Mouse (Mus musculus): ENCODE data around the gene D430042O09Rik.

The D430042O09Rik gene

GRCm38 (mm10) chr7:125872874-125873273, 165.2 kb downstream of the D430042O09Rik start:
- DNase-seq (ENCODE audit: low spot score), result no peak

GRCm38 (mm10) chr7:125873971-125874495, 166.3 kb downstream of the D430042O09Rik start:
- no peak for DNase-seq (ENCODE audit: low spot score)

GRCm38 (mm10) chr7:125878040-125878439, 170.4 kb downstream of the D430042O09Rik start:
- no peak for DNase-seq (ENCODE audit: low spot score)

GRCm38 (mm10) chr7:125883232-125883631, 175.5 kb downstream of the D430042O09Rik start:
- no peak for DNase-seq (ENCODE audit: low spot score)

GRCm38 (mm10) chr7:125886116-125886680, 178.5 kb downstream of the D430042O09Rik start:
- no peak for DNase-seq (ENCODE audit: low spot score)

GRCm38 (mm10) chr7:125887124-125887523, 179.4 kb downstream of the D430042O09Rik start:
- DNase-seq (ENCODE audit: low spot score), result no peak

- DNase-seq (ENCODE audit: low spot score), result no peak
Observed at GRCm38 (mm10) chr7:125887761-125888160, 180.1 kb downstream of the D430042O09Rik start.

- no peak for DNase-seq (ENCODE audit: low spot score)
Observed at GRCm38 (mm10) chr7:125888373-125888772, 180.7 kb downstream of the D430042O09Rik start.

- no peak for DNase-seq (ENCODE audit: low spot score)
Observed at GRCm38 (mm10) chr7:125893621-125894020, 185.9 kb downstream of the D430042O09Rik start.

GRCm38 (mm10) chr7:125897059-125897458, 189.4 kb downstream of the D430042O09Rik start:
- no peak for DNase-seq (ENCODE audit: low spot score)

GRCm38 (mm10) chr7:125899036-125899435, 191.3 kb downstream of the D430042O09Rik start:
- peak; percentile 89 for DNase-seq (ENCODE audit: low spot score)

GRCm38 (mm10) chr7:125899916-125900315, 192.2 kb downstream of the D430042O09Rik start:
- peak; percentile 10 for DNase-seq (ENCODE audit: low spot score)

- DNase-seq (ENCODE audit: low spot score), result no peak
Observed at GRCm38 (mm10) chr7:125900386-125901161, 192.9 kb downstream of the D430042O09Rik start.

GRCm38 (mm10) chr7:125920801-125921200, 213.1 kb downstream of the D430042O09Rik start:
- no peak for DNase-seq (ENCODE audit: low spot score)

GRCm38 (mm10) chr7:125924044-125924443, 216.4 kb downstream of the D430042O09Rik start:
- no peak for DNase-seq (ENCODE audit: low spot score)
